Mouse (Mus musculus) bone marrow, adult 2 months (tissue): ENCODE data around the gene Zfp90.

ENCODE experiments used
- CTCF ChIP-seq: fragments of 200-500 bp; IDR thresholded peaks from 2 replicates; pipeline ENCODE4 v1.5.1; 2011; ENCODE audit warnings: low read length, control low read depth; ENCODE audit not compliant: control insufficient read depth, insufficient read depth
- POLR2A ChIP-seq: fragments of 200-500 bp; IDR thresholded peaks from 2 replicates; pipeline ENCODE4 v1.6.1; 2011; ENCODE audit warnings: low read depth, mild to moderate bottlenecking, control low read depth, low read length, borderline replicate concordance; ENCODE audit not compliant: control insufficient read depth

DNA sequence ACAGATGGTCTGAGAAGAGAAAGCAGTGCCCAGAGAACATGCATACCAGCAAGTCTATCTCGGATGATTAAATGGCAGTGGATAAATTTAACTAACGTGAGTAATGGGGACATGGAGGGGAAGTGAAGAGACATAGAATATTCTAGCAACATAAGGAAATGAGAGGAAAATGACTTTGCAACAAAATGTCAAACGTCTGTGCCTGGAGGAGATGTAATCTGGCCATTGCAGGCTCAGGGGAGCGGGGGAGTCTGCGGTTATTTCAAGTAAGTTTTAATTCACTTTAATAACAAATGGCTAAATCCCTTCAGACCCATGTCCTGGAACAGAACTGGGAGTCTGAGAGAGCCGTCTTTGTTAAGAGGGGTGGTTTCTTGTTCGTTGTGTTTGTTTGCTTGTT lies 5.1 kb upstream of the Zfp90 start:
- TF ChIP-seq CTCF (no peak), POLR2A (no peak)
